Mouse (Mus musculus) liver, embryonic 15.5 days (tissue): ENCODE measurements around the gene Med16. TPM values are rescaled to one million over a fixed set of nuclear protein-coding genes. Genes with fewer than 3 reads are reported as not detected.

ENCODE experiments used
- ATAC-seq: fragments of 200-750 bp; cut with Nextera tagmentation; 2 replicates; pipeline ENCODE4 v1.8.0; 2017; ENCODE audit warnings: moderate number of reproducible peaks, mild to moderate bottlenecking, moderate library complexity; ENCODE audit not compliant: insufficient read depth
- H3K27ac ChIP-seq: fragments of 300-500 bp; sonication (generic); replicated peaks from 2 replicates; pipeline ENCODE4 v1.5.1; 2015; ENCODE audit warnings: mild to moderate bottlenecking, inconsistent platforms
- H3K27me3 ChIP-seq: fragments of 300-500 bp; sonication (generic); 2 replicates; pipeline ENCODE4 v1.6.1; 2015; ENCODE audit warnings: mild to moderate bottlenecking, inconsistent platforms
- H3K36me3 ChIP-seq: fragments of 300-500 bp; sonication (generic); replicated peaks from 2 replicates; pipeline ENCODE4 v1.6.1; 2015; ENCODE audit warnings: moderate library complexity, mild to moderate bottlenecking, inconsistent platforms
- H3K4me1 ChIP-seq: fragments of 300-500 bp; sonication (generic); replicated peaks from 2 replicates; pipeline ENCODE4 v1.6.1; 2015; ENCODE audit warnings: inconsistent platforms
- H3K4me2 ChIP-seq: fragments of 300-500 bp; sonication (generic); 2 replicates; pipeline ENCODE4 v1.6.1; 2015; ENCODE audit warnings: moderate library complexity, mild to moderate bottlenecking, inconsistent platforms
- H3K4me3 ChIP-seq: fragments of 300-500 bp; sonication (generic); replicated peaks from 2 replicates; pipeline ENCODE4 v1.5.1; 2015; ENCODE audit warnings: mild to moderate bottlenecking, inconsistent platforms
- H3K9ac ChIP-seq: fragments of 300-500 bp; sonication (generic); 2 replicates; pipeline ENCODE4 v1.6.1; 2015; ENCODE audit warnings: moderate library complexity, mild to moderate bottlenecking, inconsistent platforms
- H3K9me3 ChIP-seq: fragments of 300-500 bp; sonication (generic); replicated peaks from 2 replicates; pipeline ENCODE4 v1.6.1; 2016; ENCODE audit warnings: inconsistent platforms
- WGBS: fragments of 180-500 bp; shearing (Covaris S2); methylation state at CpG from one replicate; pipeline ENCODE4 v1.1.7; 2015; ENCODE audit warnings: mixed read lengths; ENCODE audit not compliant: insufficient replicate concordance; 5-methylcytosine and 5-hydroxymethylcytosine counted together
- polyA plus RNA-seq: library from polyadenylated mRNA; unstranded; fragments of >200 nt; fragmentation: Nextera tagmentation; extraction: Ambion mirVana; gene quantifications from 2 replicates; pipeline ENCODE4 v1.2.1, GENCODE M21; 2015

Med16 gene
- polyA plus RNA-seq, 1 experiment from 2014 or later: 16.4 TPM

DNA sequence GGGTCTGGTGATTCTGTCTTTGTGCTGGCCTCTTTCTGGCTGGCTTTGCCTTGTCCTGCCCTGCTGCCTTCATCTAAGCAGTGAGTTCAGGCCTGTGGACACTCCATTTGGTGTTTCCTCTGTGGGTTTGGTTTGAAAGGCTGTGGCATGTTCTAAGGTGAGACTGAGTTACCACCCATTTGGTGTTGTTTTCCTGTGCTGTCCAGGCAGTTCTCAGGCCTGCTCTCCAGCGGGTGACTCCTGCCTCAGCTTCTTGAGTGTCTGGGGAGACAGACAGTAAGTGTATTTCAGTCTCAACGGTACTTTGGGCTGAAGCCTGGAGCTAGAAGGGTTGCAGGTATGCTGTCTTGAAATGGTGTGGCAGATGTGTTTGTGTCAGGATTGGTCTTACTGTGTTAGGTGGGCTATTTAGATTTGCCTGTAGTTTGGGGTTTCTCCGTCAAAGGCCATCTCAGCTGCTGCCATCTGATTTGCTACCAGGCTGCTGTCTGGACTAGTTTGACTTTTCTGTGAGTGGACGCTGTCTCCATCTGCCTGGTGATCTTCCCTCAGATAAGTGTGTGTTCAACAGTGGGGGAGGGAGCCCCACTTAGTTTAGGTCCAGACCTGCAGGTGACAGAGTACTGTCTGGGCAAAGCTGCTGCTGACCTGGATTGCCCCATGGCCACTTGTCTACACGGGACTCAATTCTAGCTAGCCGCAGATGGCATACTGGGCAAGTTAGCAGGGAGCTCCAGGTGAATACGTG is 51.8 kb downstream of the Med16 start:
- H3K27me3 ChIP-seq: no peaks in the 10 kb centered on the region
- H3K4me2 ChIP-seq: peak overlapping the region; percentile 87
- peak overlapping the region; percentile 93 for H3K9ac ChIP-seq
- peaks cover 57% of the 10 kb centered on the region for H3K36me3 ChIP-seq
- peak overlapping the region; percentile 97 for H3K27ac ChIP-seq
- WGBS: 27% methylated on average over 7 of the region's 7 CpGs
- H3K4me3 ChIP-seq: peak overlapping the region; percentile 97
- ATAC-seq: no peak
- H3K9me3 ChIP-seq: no peaks in the 10 kb centered on the region
- H3K4me1 ChIP-seq: peaks cover 66% of the 10 kb centered on the region

DNA sequence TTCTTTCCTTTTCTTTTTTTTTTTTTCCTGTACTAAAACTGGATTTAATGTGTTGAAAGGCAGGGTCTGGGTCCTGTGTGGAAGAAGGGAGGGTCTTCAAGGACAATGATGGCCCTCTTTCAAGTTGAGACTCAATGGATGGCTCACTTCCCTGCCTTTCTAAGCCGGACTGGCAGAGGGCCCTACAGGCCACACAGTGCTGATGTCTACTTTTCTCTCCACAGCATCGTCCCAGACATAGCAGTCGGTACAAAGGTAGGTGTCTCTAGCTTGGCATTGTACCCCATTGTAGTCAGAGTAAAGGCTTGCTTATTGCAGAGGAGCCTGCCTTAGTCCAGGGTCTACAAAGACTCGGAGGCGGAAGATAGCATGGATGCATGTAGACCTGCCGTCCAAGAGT is 52.4 kb downstream of the Med16 start:
- peak overlapping the region; percentile 97 for H3K4me3 ChIP-seq
- no peak for ATAC-seq
- peak overlapping the region; percentile 93 for H3K9ac ChIP-seq
- peaks cover 51% of the 10 kb centered on the region for H3K36me3 ChIP-seq
- 29% methylated on average over 6 of the region's 6 CpGs for WGBS
- H3K27me3 ChIP-seq: no peaks in the 10 kb centered on the region
- H3K4me1 ChIP-seq: peaks cover 72% of the 10 kb centered on the region
- H3K4me2 ChIP-seq: peak overlapping the region; percentile 87
- H3K9me3 ChIP-seq: no peaks in the 10 kb centered on the region
- peak overlapping the region; percentile 97 for H3K27ac ChIP-seq

DNA sequence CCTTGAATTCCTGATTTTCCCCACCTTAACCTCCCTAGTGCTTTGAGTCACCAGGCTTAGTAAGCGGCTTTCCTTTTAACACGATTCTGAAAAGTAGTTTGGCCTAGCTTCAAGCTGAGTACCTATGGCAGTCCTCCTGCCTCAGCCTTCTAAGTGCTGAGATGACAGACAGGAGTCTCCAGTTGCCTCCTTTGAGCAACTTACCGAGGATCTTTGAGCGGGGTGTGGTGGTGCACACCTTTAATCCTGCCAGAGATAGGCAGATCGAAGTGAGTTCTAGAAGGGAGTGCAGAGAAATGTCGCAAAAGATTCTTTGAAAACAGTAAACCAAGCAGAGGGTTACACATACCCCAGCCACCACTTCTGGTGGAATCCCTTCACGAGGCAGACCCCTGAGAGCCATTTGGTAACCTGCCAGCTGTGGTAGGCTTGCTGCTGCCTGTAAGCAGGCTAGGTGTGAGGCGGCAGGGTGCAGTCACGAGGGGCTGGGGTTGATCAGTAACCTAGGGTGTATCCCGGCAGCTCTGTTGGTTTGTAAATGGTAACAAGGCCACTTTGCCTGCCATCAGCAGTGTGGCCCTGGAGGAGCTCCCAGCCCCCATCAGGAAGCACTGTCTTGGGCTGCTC is 53.1 kb downstream of the Med16 start:
- Histone ChIP-seq H3K4me2 (peak overlapping the region; percentile 87), H3K9ac (peak overlapping the region; percentile 93), H3K27me3 (no peaks in the 10 kb centered on the region), H3K4me3 (peak overlapping the region; percentile 97), H3K9me3 (no peaks in the 10 kb centered on the region), H3K4me1 (peaks cover 76% of the 10 kb centered on the region), H3K36me3 (peaks cover 45% of the 10 kb centered on the region), H3K27ac (peak overlapping the region; percentile 97)
- under 1% methylated on average over 10 of the region's 10 CpGs for WGBS
- ATAC-seq: no peak

DNA sequence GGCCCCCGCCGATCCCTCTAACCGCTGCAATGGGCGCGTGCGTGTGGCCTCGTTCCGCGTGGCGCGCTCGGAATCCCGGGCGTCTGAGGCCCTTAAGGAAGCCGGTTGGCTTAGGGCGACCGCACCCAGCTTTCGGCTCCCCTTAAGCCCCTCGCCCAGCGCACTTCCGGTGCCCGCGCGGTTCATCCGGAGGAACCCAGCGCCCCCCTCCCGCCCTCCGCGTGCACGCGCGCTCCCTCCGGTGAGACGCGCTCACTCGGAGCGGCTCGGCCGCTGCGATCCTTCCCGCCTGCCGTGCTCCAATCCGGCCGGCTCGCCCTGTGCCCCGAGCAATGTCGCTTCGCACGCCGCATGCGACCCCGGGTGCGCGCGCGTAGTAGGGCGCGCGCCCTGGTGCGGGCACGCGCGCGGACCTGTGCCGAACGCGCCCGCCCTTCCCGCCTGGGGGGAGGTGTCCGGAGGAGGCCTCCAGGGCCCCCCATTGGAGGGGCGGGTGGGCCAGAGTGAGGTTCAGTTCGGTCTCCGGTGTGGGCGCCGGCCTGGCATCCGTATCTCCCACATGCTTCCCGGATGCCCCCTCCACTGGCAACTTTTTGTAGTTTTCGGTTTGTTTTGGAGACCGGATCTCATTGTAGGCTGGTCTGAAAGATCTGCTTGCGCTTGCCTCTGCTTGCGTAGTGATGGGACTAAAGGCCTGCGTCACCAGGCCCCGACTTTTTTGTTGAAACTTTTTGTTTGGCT is 53.8 kb downstream of the Med16 start:
- Histone ChIP-seq H3K27me3 (no peaks in the 10 kb centered on the region), H3K9me3 (no peaks in the 10 kb centered on the region), H3K4me3 (peak overlapping the region; percentile 97), H3K4me2 (peak overlapping the region; percentile 87), H3K27ac (peak overlapping the region; percentile 97), H3K9ac (peak overlapping the region; percentile 93), H3K4me1 (peaks cover 78% of the 10 kb centered on the region), H3K36me3 (peaks cover 38% of the 10 kb centered on the region)
- peak; percentile 19 for ATAC-seq
- under 1% methylated on average over 83 of the region's 83 CpGs for WGBS

DNA sequence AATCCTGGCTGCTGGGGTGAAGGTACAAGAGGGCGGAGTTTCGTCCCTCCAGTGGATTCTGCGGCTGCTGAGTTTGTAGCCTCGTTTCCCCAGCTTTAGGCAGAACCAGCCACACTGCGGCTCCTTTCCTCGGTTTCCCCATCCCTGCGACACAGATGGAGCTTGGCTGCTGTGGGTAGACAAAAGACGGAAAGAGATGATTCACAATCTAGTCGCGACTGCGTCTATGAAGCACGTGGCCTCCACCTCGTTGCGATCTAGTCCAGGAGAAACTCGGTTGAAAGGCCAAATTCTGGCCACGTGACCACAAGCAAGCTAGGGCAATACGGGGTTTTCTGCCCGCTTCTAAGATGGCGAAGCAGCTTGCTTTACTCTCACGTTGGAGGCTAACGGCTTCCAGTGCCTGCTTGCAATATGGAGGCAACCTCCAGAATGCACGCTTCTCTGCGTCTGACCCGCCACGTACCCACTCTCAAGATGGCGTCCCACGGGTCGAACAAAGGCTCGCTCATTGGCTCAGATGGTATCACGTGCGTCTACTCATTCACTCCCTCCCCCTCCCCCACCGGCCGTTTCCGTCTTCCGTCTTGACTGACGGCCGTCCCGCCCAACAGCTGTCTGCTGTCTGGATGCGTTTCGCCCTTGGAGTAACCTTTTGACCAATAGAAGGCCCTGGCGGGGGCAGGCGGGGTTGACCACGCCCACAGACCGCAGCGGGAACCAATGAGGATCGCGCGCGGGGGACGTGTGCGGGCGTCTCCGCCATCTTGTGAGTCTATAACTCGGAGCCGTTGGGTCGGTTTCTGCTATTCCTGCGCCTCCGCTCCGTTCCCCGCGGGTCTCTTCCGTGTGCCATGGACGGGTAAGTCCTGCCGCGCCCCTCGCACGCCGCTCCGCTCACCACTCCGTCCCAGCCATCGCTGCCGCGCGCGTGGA is 54.6 kb downstream of the Med16 start, which contains the start of gene Ptbp1:
Gene Ptbp1 (plus strand): TSS at position 568 of the 936 bp plus-strand sequence.
- Histone ChIP-seq H3K4me1 (peaks cover 75% of the 10 kb centered on the region), H3K9me3 (no peaks in the 10 kb centered on the region), H3K36me3 (peaks cover 30% of the 10 kb centered on the region), H3K4me2 (peak within 1 kb of the TSS; percentile 98), H3K27ac (peak within 1 kb of the TSS; percentile 97), H3K27me3 (no peaks in the 10 kb centered on the region), H3K9ac (peak within 1 kb of the TSS; percentile 93), H3K4me3 (peak within 1 kb of the TSS; percentile 97)
- under 1% methylated on average over 75 of the region's 75 CpGs for WGBS
- peak; percentile 89 for ATAC-seq

DNA sequence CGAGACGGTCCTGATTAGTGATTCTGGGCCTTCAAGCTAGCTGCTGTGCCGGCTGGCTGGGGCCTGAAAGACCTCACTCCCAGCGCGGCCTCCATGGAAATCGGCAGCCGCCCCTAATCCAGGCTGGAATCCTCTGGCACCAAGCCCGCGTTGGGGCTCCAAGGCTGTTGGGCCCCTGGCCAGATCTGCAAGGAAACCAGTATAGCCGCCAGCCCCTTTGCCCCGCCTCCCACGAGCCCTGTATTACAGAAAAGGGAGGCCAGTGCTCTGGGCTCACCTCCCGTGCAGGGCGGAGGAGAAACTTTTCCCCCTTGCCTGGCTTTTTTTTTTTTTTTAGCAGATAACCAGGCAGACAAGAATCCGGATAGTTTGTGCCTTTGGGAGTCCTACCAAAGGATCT is 55.3 kb downstream of the Med16 start:
- Histone ChIP-seq H3K9ac (peak overlapping the region; percentile 64), H3K36me3 (peaks cover 22% of the 10 kb centered on the region), H3K27ac (peak overlapping the region; percentile 95), H3K4me3 (peak overlapping the region; percentile 97), H3K4me1 (peaks cover 71% of the 10 kb centered on the region), H3K9me3 (no peaks in the 10 kb centered on the region), H3K4me2 (peak overlapping the region; percentile 98), H3K27me3 (0 out of 2 replicates have a peak, but pooled peaks cover 3% of the 10 kb centered on the region)
- 1% methylated on average over 15 of the region's 15 CpGs for WGBS
- no peak for ATAC-seq

DNA sequence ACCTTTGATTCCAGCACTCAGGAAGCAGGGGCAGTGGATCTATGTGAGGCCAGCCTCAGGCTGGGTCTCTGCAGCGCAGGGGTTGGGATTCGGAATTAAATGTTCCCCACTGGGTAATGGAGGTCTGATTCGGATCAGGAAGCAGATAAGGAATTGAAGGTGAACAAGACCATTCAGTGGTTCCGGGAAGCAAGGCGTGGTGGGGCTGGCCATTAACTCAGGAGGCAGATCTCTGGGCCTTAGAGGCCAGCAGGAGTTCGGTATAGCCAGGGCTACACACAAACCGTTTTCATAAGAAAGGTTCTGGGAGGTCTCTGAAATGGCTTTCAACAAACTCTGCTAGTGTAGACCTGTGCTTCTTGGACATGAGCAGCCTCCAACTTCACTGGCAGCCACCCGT is 55.9 kb downstream of the Med16 start:
- Histone ChIP-seq H3K9me3 (no peaks in the 10 kb centered on the region), H3K4me1 (peaks cover 65% of the 10 kb centered on the region), H3K36me3 (peaks cover 17% of the 10 kb centered on the region), H3K27me3 (0 out of 2 replicates have a peak, but pooled peaks cover 3% of the 10 kb centered on the region), H3K4me3 (peak overlapping the region; percentile 97), H3K9ac (peak overlapping the region; percentile 64), H3K27ac (peak overlapping the region; percentile 95), H3K4me2 (peak overlapping the region; percentile 98)
- ATAC-seq: no peak
- WGBS: 24% methylated on average over 8 of the region's 8 CpGs

DNA sequence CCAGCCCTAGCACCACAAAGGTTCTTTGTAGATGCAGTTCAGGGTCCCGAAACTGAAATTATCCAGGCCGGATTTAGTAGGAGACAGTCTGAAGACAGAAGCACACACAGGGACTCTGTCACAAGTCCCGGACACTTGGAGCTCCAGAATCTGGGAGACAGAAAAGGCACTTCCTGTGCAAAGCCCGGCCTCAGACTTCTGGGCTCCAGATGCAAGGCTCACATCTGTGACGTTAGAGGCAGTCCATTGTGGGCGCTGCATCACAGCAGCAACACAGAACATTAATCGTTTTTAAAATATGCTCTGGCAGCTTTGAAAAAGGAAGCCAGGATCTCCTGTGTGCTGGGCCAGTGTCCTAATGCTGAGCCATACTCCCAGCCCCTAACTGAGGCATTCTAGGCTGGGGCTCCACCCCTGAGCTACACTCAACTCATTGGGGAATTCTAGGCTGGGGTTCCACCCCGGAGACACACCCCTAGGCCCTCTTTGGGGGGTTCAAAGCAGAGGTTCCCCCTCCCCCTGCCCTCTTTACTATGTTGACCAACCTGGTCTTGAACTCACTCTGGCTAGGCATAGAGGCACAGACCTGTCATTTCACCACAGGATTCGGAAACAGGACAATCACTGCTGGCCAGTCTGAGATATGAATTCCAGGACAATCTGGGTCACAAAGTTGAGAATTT is 56.5 kb downstream of the Med16 start:
- ATAC-seq: no peak
- peak overlapping the region; percentile 64 for H3K9ac ChIP-seq
- WGBS: 36% methylated on average over 9 of the region's 9 CpGs
- peaks cover 60% of the 10 kb centered on the region for H3K4me1 ChIP-seq
- peak overlapping the region; percentile 95 for H3K27ac ChIP-seq
- H3K27me3 ChIP-seq: 0 out of 2 replicates have a peak, but pooled peaks cover 3% of the 10 kb centered on the region
- H3K4me2 ChIP-seq: peak overlapping the region; percentile 98
- no peak overlapping the region; the same call in 1 of the 2 replicates for H3K4me3 ChIP-seq
- peaks cover 11% of the 10 kb centered on the region for H3K36me3 ChIP-seq
- H3K9me3 ChIP-seq: no peaks in the 10 kb centered on the region

DNA sequence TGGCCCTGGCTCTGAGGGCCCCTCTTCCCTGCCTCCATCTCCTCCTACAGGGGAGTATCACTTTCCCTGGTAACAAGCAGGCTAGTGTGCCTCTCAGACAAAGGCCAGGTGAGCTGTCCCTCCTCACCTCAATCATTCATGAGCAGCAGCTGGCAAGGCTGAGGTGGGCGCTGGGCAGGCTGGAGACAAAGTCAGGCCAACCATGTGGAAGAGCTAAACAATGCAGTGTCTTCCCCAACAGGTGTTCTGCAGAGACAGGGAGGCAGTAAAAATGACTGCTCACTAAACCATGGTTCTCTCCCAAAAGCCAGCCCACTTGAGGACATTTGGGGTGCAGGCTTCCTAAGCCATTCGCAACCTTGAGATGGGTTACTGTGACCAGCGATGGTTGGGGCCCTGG is 57.1 kb downstream of the Med16 start:
- Histone ChIP-seq H3K4me2 (peak overlapping the region; percentile 98), H3K36me3 (peaks cover 5% of the 10 kb centered on the region), H3K4me1 (peaks cover 54% of the 10 kb centered on the region), H3K9me3 (no peaks in the 10 kb centered on the region), H3K27ac (peak overlapping the region; percentile 95), H3K4me3 (no peak overlapping the region), H3K27me3 (0 out of 2 replicates have a peak, but pooled peaks cover 3% of the 10 kb centered on the region), H3K9ac (no peak overlapping the region; the same call in 1 of the 2 replicates)
- ATAC-seq: no peak
- 54% methylated on average over 3 of the region's 3 CpGs for WGBS
